Mouse (Mus musculus): ENCODE results near the gene Dusp11. TPM values are rescaled to one million over a fixed set of nuclear protein-coding genes. Genes with fewer than 3 reads are reported as not detected.
A peak's percentile ranks its signal among the peaks of the same experiment; 100 is the strongest.
"Not testable (repeated sequence)": the region's sequence is repeated elsewhere in the genome, so short reads cannot be mapped to it uniquely, and the experiment has no call there.

Gene Dusp11
- polyA plus RNA-seq, 1 experiment from 2014 or later = 44.7 TPM

- WGBS (ENCODE audit: missing documents) = 87% methylated on average over 3 of the region's 4 CpGs
- Histone ChIP-seq H3K4me3 (ENCODE audit: inconsistent target) (no peak overlapping the region), H3K27ac (no peak overlapping the region), H3K36me3 (ENCODE audit: inconsistent target) (no peaks in the 10 kb centered on the region), H3K79me2 (ENCODE audit: inconsistent target) (no peaks in the 10 kb centered on the region)
These were observed 5.2 kb upstream of the Dusp11 start for GRCm38 (mm10) chr6:85966686-85967085.

DNA sequence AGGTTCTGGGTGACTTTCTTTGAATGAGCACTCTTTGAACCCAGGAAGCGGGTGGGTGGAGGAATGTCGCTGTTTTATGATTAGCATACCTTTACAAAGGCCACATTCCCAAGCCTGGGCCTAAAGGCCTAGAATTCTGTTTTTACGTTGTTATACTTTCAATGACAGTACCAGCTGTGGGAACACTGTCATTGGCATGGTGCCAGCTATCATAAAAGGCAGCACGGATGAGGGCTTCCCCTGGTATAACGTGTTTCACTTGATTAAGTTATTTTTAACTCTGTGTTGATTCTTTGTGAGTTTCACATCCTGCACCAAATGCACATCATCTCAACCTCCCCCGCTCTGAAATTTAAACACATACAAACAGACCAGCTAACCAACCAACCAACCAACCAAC is 4.6 kb upstream of the Dusp11 start:
- not testable (repeated sequence) for H3K79me2 ChIP-seq (ENCODE audit: inconsistent target); H3K36me3 ChIP-seq (ENCODE audit: inconsistent target); H3K27ac ChIP-seq; H3K4me3 ChIP-seq (ENCODE audit: inconsistent target)
- 24% methylated on average over 4 of the region's 6 CpGs for WGBS (ENCODE audit: missing documents)

DNA sequence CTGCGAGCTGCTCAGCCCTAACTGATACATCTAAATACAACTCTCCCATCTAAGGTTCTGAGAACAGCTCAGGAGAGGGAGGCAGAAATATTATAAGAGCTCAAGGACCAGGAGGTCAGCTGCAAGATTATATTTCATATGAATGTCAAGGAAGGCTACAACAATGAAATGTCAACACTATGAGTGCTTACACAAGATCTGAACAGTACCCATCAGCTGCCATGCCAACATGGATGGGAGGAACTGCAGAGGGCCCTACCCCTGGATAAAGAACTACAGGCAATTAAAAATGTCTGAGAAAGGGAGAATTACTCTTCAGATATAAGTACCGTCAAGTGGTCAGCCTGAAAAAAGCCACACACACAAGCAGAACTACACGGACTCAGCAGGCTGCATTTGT is 3.9 kb downstream of the Dusp11 start:
- no peak overlapping the region for H3K4me3 ChIP-seq (ENCODE audit: inconsistent target)
- peaks cover 85% of the 10 kb centered on the region for H3K79me2 ChIP-seq (ENCODE audit: inconsistent target)
- no peak overlapping the region for H3K27ac ChIP-seq
- 90% methylated on average over 3 of the region's 3 CpGs for WGBS (ENCODE audit: missing documents)
- H3K36me3 ChIP-seq (ENCODE audit: inconsistent target) = peaks cover 37% of the 10 kb centered on the region

- peaks cover 40% of the 10 kb centered on the region; the same call in 1 of the 2 replicates for H3K79me2 ChIP-seq (ENCODE audit: inconsistent target)
- H3K36me3 ChIP-seq (ENCODE audit: inconsistent target) = peaks cover 90% of the 10 kb centered on the region
- no peak overlapping the region for H3K27ac ChIP-seq
- 92% methylated on average over 6 of the region's 6 CpGs for WGBS (ENCODE audit: missing documents)
- no peak overlapping the region for H3K4me3 ChIP-seq (ENCODE audit: inconsistent target)
These were observed 12.9 kb downstream of the Dusp11 start for GRCm38 (mm10) chr6:85948549-85948948.

GRCm38 (mm10) chr6:85942469-85942868 is 19.0 kb downstream of the Dusp11 start:
- H3K27ac ChIP-seq = no peak overlapping the region
- H3K36me3 ChIP-seq (ENCODE audit: inconsistent target) = peaks cover 51% of the 10 kb centered on the region
- no peak overlapping the region for H3K4me3 ChIP-seq (ENCODE audit: inconsistent target)
- WGBS (ENCODE audit: missing documents) = 97% methylated on average over 3 of the region's 3 CpGs
- no peaks in the 10 kb centered on the region; the same call in 1 of the 2 replicates for H3K79me2 ChIP-seq (ENCODE audit: inconsistent target)

- Histone ChIP-seq H3K4me3 (ENCODE audit: inconsistent target) (no peak overlapping the region), H3K27ac (no peak overlapping the region), H3K79me2 (ENCODE audit: inconsistent target) (no peaks in the 10 kb centered on the region), H3K36me3 (ENCODE audit: inconsistent target) (peaks cover 13% of the 10 kb centered on the region)
- WGBS (ENCODE audit: missing documents) = 93% methylated on average over 10 of the region's 10 CpGs
These were observed 22.8 kb downstream of the Dusp11 start for GRCm38 (mm10) chr6:85938701-85939100.

GRCm38 (mm10) chr6:85936508-85937465 is 24.7 kb downstream of the Dusp11 start:
- peak overlapping the region; percentile 35 for H3K4me3 ChIP-seq (ENCODE audit: inconsistent target)
- not testable (repeated sequence) for H3K36me3 ChIP-seq (ENCODE audit: inconsistent target); H3K79me2 ChIP-seq (ENCODE audit: inconsistent target)
- under 1% methylated on average over 43 of the region's 50 CpGs for WGBS (ENCODE audit: missing documents)
- H3K27ac ChIP-seq = peak overlapping the region; percentile 37

- H3K4me3 ChIP-seq (ENCODE audit: inconsistent target) = no peak overlapping the region
- H3K79me2 ChIP-seq (ENCODE audit: inconsistent target) = no peaks in the 10 kb centered on the region
- H3K27ac ChIP-seq = no peak overlapping the region
- 81% methylated on average over 3 of the region's 3 CpGs for WGBS (ENCODE audit: missing documents)
- no peaks in the 10 kb centered on the region for H3K36me3 ChIP-seq (ENCODE audit: inconsistent target)
These were observed 25.8 kb downstream of the Dusp11 start for GRCm38 (mm10) chr6:85935646-85936045.

GRCm38 (mm10) chr6:85934047-85934446 is 27.4 kb downstream of the Dusp11 start:
- Histone ChIP-seq H3K27ac (no peak overlapping the region), H3K36me3 (ENCODE audit: inconsistent target) (peaks cover 9% of the 10 kb centered on the region), H3K79me2 (ENCODE audit: inconsistent target) (no peaks in the 10 kb centered on the region), H3K4me3 (ENCODE audit: inconsistent target) (no peak overlapping the region)
- WGBS (ENCODE audit: missing documents) = 87% methylated on average over 8 of the region's 8 CpGs

GRCm38 (mm10) chr6:85929312-85929711 is 32.2 kb downstream of the Dusp11 start:
- no peak overlapping the region for H3K27ac ChIP-seq
- peaks cover 50% of the 10 kb centered on the region for H3K36me3 ChIP-seq (ENCODE audit: inconsistent target)
- WGBS (ENCODE audit: missing documents) = 95% methylated on average over 1 of the region's 1 CpGs
- no peak overlapping the region for H3K4me3 ChIP-seq (ENCODE audit: inconsistent target)
- H3K79me2 ChIP-seq (ENCODE audit: inconsistent target) = no peaks in the 10 kb centered on the region

- Histone ChIP-seq H3K27ac (no peak overlapping the region), H3K4me3 (ENCODE audit: inconsistent target) (no peak overlapping the region), H3K36me3 (ENCODE audit: inconsistent target) (peaks cover 54% of the 10 kb centered on the region), H3K79me2 (ENCODE audit: inconsistent target) (no peaks in the 10 kb centered on the region)
- WGBS (ENCODE audit: missing documents) = 94% methylated on average over 9 of the region's 9 CpGs
These were observed 33.7 kb downstream of the Dusp11 start for GRCm38 (mm10) chr6:85927476-85928464.

DNA sequence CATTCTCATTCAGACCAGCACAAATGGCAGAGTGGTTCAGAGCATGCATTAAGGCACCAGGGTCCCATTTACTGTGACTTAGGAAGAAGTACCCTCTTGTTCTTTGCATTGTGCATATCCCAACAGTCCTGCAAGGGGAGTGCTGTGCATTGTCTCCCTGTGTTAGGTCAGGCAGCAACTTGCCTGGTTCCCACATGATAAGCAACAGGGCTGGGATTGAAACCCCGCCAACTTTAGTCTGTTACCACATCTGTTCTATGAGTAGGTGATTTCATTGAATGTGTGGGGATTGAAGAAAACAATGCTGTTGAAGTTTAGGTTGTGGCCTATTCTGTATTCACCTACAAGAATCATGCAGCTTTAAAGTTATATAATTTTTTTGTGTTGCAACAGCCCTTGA is 34.8 kb downstream of the Dusp11 start:
- H3K4me3 ChIP-seq (ENCODE audit: inconsistent target) = no peak overlapping the region
- no peak overlapping the region for H3K27ac ChIP-seq
- H3K36me3 ChIP-seq (ENCODE audit: inconsistent target) = peaks cover 60% of the 10 kb centered on the region
- no peaks in the 10 kb centered on the region for H3K79me2 ChIP-seq (ENCODE audit: inconsistent target)
- 100% methylated on average over 1 of the region's 1 CpGs for WGBS (ENCODE audit: missing documents)

DNA sequence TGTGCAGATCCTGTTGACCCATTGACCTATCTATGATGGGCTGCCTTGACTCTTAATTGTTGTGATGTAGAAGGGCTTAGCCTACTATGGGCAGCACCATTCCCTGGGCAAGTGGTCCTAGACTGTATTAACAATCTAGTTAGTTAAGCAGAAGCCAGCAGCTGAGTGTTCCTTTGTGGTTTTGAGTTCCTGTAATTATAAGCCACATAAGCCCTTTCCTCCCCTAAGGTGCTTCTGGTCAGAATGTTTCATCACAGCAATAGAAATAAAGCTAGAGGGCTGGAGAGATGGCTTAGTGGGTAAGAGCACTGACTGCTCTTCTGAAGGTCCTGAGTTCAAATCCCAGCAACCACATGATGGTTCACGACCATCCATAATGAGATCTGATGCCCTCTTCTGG is 37.8 kb downstream of the Dusp11 start:
- no peak overlapping the region for H3K27ac ChIP-seq
- peaks cover 19% of the 10 kb centered on the region for H3K79me2 ChIP-seq (ENCODE audit: inconsistent target)
- 100% methylated on average over 1 of the region's 1 CpGs for WGBS (ENCODE audit: missing documents)
- no peak overlapping the region for H3K4me3 ChIP-seq (ENCODE audit: inconsistent target)
- H3K36me3 ChIP-seq (ENCODE audit: inconsistent target) = peaks cover 54% of the 10 kb centered on the region

GRCm38 (mm10) chr6:85919401-85919800 is 42.1 kb downstream of the Dusp11 start:
- no peak overlapping the region for H3K27ac ChIP-seq
- H3K79me2 ChIP-seq (ENCODE audit: inconsistent target) = peaks cover 29% of the 10 kb centered on the region
- 90% methylated on average over 4 of the region's 4 CpGs for WGBS (ENCODE audit: missing documents)
- no peak overlapping the region for H3K4me3 ChIP-seq (ENCODE audit: inconsistent target)
- peaks cover 16% of the 10 kb centered on the region; the same call in 1 of the 2 replicates for H3K36me3 ChIP-seq (ENCODE audit: inconsistent target)
